Mouse (Mus musculus) C2C12 (cell line): ENCODE measurements around the gene Spcs2. TPM values are rescaled to one million over a fixed set of nuclear protein-coding genes. Genes with fewer than 3 reads are reported as not detected.

Experiments
- H3K27me3 ChIP-seq: one replicate; pipeline ENCODE4 v1.6.1; 2011; ENCODE audit not compliant: control insufficient read depth, insufficient read depth, insufficient read length
- H3K36me3 ChIP-seq: one replicate; pipeline ENCODE4 v1.6.1; 2011; ENCODE audit not compliant: control insufficient read depth, insufficient read depth
- H3K4me3 ChIP-seq: one replicate; pipeline ENCODE4 v1.5.1; 2011; ENCODE audit warnings: mild to moderate bottlenecking, control low read depth; ENCODE audit not compliant: poor library complexity, insufficient read depth, severe bottlenecking
- H3K79me2 ChIP-seq: one replicate; pipeline ENCODE4 v1.6.1; 2011; ENCODE audit not compliant: control insufficient read depth, insufficient read depth
- H3K79me3 ChIP-seq: one replicate; pipeline ENCODE4 v1.6.1; 2011; ENCODE audit warnings: low read depth, control low read depth
- H3ac ChIP-seq: one replicate; pipeline ENCODE3; 2011; ENCODE audit warnings: low read depth; ENCODE audit not compliant: control insufficient read depth, insufficient read length
- CEBPB ChIP-seq: IDR thresholded peaks from one replicate; pipeline ENCODE4 v1.6.1; 2011; ENCODE audit warnings: low read depth, mild to moderate bottlenecking, control low read depth, moderate library complexity
- CTCF ChIP-seq: IDR thresholded peaks from one replicate; pipeline ENCODE4 v1.5.1; 2011; ENCODE audit not compliant: control insufficient read depth, insufficient read depth, insufficient read length
- FOSL1 ChIP-seq: IDR thresholded peaks from one replicate; pipeline ENCODE4 v1.8.0; 2011; ENCODE audit warnings: mild to moderate bottlenecking, low read length; ENCODE audit not compliant: poor library complexity, insufficient read depth, severe bottlenecking
- MAX ChIP-seq: IDR thresholded peaks from one replicate; pipeline ENCODE4 v1.6.1; 2011; ENCODE audit warnings: mild to moderate bottlenecking, control low read depth
- MYOD1 ChIP-seq: IDR thresholded peaks from one replicate; pipeline ENCODE4 v1.6.1; 2011; ENCODE audit warnings: low read depth; ENCODE audit not compliant: control insufficient read depth, insufficient read length
- MYOG ChIP-seq: IDR thresholded peaks from one replicate; pipeline ENCODE4 v1.6.1; 2011; ENCODE audit not compliant: control insufficient read depth, insufficient read length; ENCODE audit errors: extremely low read depth
- USF1 ChIP-seq: IDR thresholded peaks from one replicate; pipeline ENCODE4 v1.6.1; 2011; ENCODE audit warnings: low read depth, mild to moderate bottlenecking, control low read depth, moderate library complexity
- polyA plus RNA-seq: library from polyadenylated mRNA; unstranded; fragments of >200 nt; fragmentation: generic; extraction: Trizol; gene quantifications from one replicate; pipeline ENCODE4 v1.2.1, GENCODE M21; 2012; ENCODE audit warnings: missing spikeins

Gene Spcs2
- polyA plus RNA-seq, 1 experiment, result 152 TPM

GRCm38 (mm10) chr7:99902918-99903665 lies 39.8 kb upstream of the Spcs2 start:
- H3K4me3 ChIP-seq, result no peak overlapping the region
- peaks cover 26% of the 10 kb centered on the region for H3K27me3 ChIP-seq
- no peak for TF ChIP-seq MYOD1
- no peak for TF ChIP-seq FOSL1
- TF ChIP-seq MAX, result no peak
- TF ChIP-seq MYOG, result no peak
- TF ChIP-seq USF1, result no peak
- TF ChIP-seq CTCF, result no peak
- no peak for TF ChIP-seq CEBPB
- H3ac ChIP-seq, result no peak overlapping the region
- H3K36me3 ChIP-seq, result no peaks in the 10 kb centered on the region
- H3K79me3 ChIP-seq, result no peaks in the 10 kb centered on the region
- H3K79me2 ChIP-seq, result no peaks in the 10 kb centered on the region

GRCm38 (mm10) chr7:99902208-99902607 lies 38.9 kb upstream of the Spcs2 start:
- peaks cover 26% of the 10 kb centered on the region for H3K27me3 ChIP-seq
- no peaks in the 10 kb centered on the region for H3K79me2 ChIP-seq
- TF ChIP-seq MAX (no peak), CTCF (no peak), USF1 (no peak), FOSL1 (no peak), MYOG (no peak), MYOD1 (no peak), CEBPB (no peak)
- H3K79me3 ChIP-seq, result no peaks in the 10 kb centered on the region
- no peak overlapping the region for H3K4me3 ChIP-seq
- H3ac ChIP-seq, result no peak overlapping the region
- no peaks in the 10 kb centered on the region for H3K36me3 ChIP-seq

- H3K79me2 ChIP-seq, result no peaks in the 10 kb centered on the region
- TF ChIP-seq FOSL1, result no peak
- no peak for TF ChIP-seq CEBPB
- no peak for TF ChIP-seq MYOD1
- no peak for TF ChIP-seq MYOG
- TF ChIP-seq USF1, result no peak
- no peak for TF ChIP-seq MAX
- no peak for TF ChIP-seq CTCF
- H3K27me3 ChIP-seq, result peaks cover 29% of the 10 kb centered on the region
- H3ac ChIP-seq, result no peak overlapping the region
- H3K36me3 ChIP-seq, result no peaks in the 10 kb centered on the region
- H3K4me3 ChIP-seq, result no peak overlapping the region
- H3K79me3 ChIP-seq, result no peaks in the 10 kb centered on the region
Observed at GRCm38 (mm10) chr7:99896905-99897304, 33.6 kb upstream of the Spcs2 start.

- Histone ChIP-seq H3K79me2 (no peaks in the 10 kb centered on the region), H3K27me3 (peaks cover 21% of the 10 kb centered on the region), H3K36me3 (no peaks in the 10 kb centered on the region), H3ac (no peak overlapping the region), H3K79me3 (no peaks in the 10 kb centered on the region), H3K4me3 (no peak overlapping the region)
- TF ChIP-seq CEBPB, result no peak
- TF ChIP-seq MYOG, result no peak
- TF ChIP-seq FOSL1, result no peak
- no peak for TF ChIP-seq MYOD1
- no peak for TF ChIP-seq USF1
- TF ChIP-seq CTCF, result no peak
- no peak for TF ChIP-seq MAX
Observed at GRCm38 (mm10) chr7:99894478-99894877, 31.2 kb upstream of the Spcs2 start.

- Histone ChIP-seq H3K4me3 (no peak overlapping the region), H3K36me3 (no peaks in the 10 kb centered on the region), H3K79me3 (no peaks in the 10 kb centered on the region), H3K27me3 (peaks cover 21% of the 10 kb centered on the region), H3K79me2 (no peaks in the 10 kb centered on the region), H3ac (no peak overlapping the region)
- no peak for TF ChIP-seq USF1
- TF ChIP-seq MAX, result no peak
- TF ChIP-seq MYOD1, result no peak
- TF ChIP-seq CEBPB, result no peak
Observed at GRCm38 (mm10) chr7:99893967-99894366, 30.7 kb upstream of the Spcs2 start.

GRCm38 (mm10) chr7:99892351-99892750 lies 29.1 kb upstream of the Spcs2 start:
- Histone ChIP-seq H3K4me3 (no peak overlapping the region), H3K79me3 (no peaks in the 10 kb centered on the region), H3K79me2 (no peaks in the 10 kb centered on the region), H3K36me3 (no peaks in the 10 kb centered on the region), H3ac (no peak overlapping the region), H3K27me3 (peaks cover 17% of the 10 kb centered on the region)
- TF ChIP-seq MYOG, result no peak
